Mouse (Mus musculus) central nervous system, embryonic 11.5 days (tissue): ENCODE measurements around the gene Gm40460. TPM values are rescaled to one million over a fixed set of nuclear protein-coding genes. Genes with fewer than 3 reads are reported as not detected.

ENCODE experiments used
- polyA plus RNA-seq: library from polyadenylated mRNA; depleted of rRNA; stranded (reverse); fragments of >200 nt; gene quantifications from 2 replicates; pipeline ENCODE4 v1.2.3, GENCODE M21; 2012; rRNA removed

Gm40460 gene
- not detected in 2 replicates for polyA plus RNA-seq

GRCm38 (mm10) chr7:142240978-142241377, at the start of gene Gm40460:
Gene Gm40460 (minus strand): TSS chr7:142241078.

GRCm38 (mm10) chr7:142274263-142274662, 33.4 kb upstream of the Gm40460 start, which contains the start of gene Gm4559:
Gene Gm4559 (minus strand): TSS chr7:142274363.

DNA sequence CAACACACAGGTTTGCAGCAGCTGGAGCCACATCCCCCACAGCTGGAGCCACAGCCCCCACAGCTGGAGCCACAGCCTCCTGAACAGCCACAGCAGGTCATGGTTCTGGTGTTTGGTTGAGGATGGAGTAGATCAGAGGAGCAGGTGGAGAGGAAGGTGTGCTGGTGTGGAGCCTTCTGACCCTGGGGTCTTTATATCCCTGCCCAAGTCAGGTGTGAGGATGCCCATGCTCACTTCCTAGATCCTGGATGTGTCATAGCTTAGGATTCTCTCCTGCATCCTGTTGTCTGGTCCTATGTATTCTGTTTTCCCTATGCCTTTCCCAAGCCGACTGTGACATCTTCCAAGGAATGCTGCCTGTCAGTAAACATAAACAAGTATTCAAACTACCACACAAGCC, 17.4 kb upstream of the Gm40460 start, which contains the start of gene Gm2431:
Gene Gm2431 (minus strand): TSS at position 101 of the 400 bp plus-strand sequence.

GRCm38 (mm10) chr7:142229871-142230270, 11.0 kb downstream of the Gm40460 start, which contains the start of gene Krtap5-5:
Gene Krtap5-5 (minus strand): TSS chr7:142229971.

GRCm38 (mm10) chr7:142211559-142211958, 29.3 kb downstream of the Gm40460 start, which contains the start of gene Gm7579:
Gene Gm7579 (plus strand): TSS chr7:142211859.

DNA sequence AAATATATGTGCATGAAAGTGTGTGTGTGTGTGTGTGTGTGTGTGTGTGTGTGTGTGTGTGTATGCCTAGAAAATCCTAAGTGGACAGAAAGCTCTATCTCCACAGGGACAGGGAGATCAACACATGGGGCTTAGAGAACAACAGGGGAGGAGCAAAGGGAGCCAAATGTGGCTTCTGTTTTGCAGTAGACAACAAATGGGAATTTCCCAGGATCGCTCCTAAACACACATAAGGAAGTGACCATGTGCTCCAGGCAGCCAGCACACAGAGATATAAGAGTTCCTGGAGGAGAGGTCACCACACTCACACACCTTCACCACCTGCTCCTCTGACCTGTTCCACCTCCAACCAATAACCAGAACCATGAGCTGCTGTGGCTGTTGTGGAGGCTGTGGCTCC, 39.8 kb downstream of the Gm40460 start, which contains the start of gene Krtap5-3:
Gene Krtap5-3 (plus strand): TSS at position 301 of the 400 bp plus-strand sequence.

Other genes starting within 250 kb of the Gm40460 start
- 42.3 and 43.3 TPM in 2 replicates for gene Mob2, start 180.0 kb downstream of the Gm40460 start, polyA plus RNA-seq
- 17.3 and 17.4 TPM in 2 replicates for gene Dusp8, start 145.2 kb downstream of the Gm40460 start, polyA plus RNA-seq
- gene Gm45618, start 120.3 kb downstream of the Gm40460 start, polyA plus RNA-seq, result not detected in 2 replicates
- not detected in 2 replicates for gene Gm39115, start 105.0 kb downstream of the Gm40460 start, polyA plus RNA-seq
- gene Gm45337, start 96.5 kb downstream of the Gm40460 start, polyA plus RNA-seq, result not detected in 2 replicates
- not detected in 2 replicates for gene Gm29735, start 84.0 kb downstream of the Gm40460 start, polyA plus RNA-seq
- gene Gm4553, start 75.3 kb downstream of the Gm40460 start, polyA plus RNA-seq, result not detected in 2 replicates
- gene Krtap5-2, start 65.1 kb downstream of the Gm40460 start, polyA plus RNA-seq, result not detected in 2 replicates
- not detected in 2 replicates for gene Gm10153, start 50.7 kb downstream of the Gm40460 start, polyA plus RNA-seq
- not detected in 2 replicates for gene Krtap5-3, start 39.7 kb downstream of the Gm40460 start, polyA plus RNA-seq
- not detected in 2 replicates for gene Gm7579, start 29.2 kb downstream of the Gm40460 start, polyA plus RNA-seq
- not detected in 2 replicates for gene Krtap5-5, start 11.1 kb downstream of the Gm40460 start, polyA plus RNA-seq
- gene Gm2431, start 17.3 kb upstream of the Gm40460 start, polyA plus RNA-seq, result not detected in 2 replicates
- gene Gm4559, start 33.3 kb upstream of the Gm40460 start, polyA plus RNA-seq, result not detected in 2 replicates
- gene Krtap5-1, start 56.0 kb upstream of the Gm40460 start, polyA plus RNA-seq, result not detected in 2 replicates
- gene Krtap5-4, start 62.5 kb upstream of the Gm40460 start, polyA plus RNA-seq, result not detected in 2 replicates
- 0.32 and 0.62 TPM in 2 replicates for gene Ifitm10, start 132.7 kb upstream of the Gm40460 start, polyA plus RNA-seq
- 42.8 TPM in 1 of 2 replicates, not detected in the other for gene Gm49369, start 141.6 kb upstream of the Gm40460 start, polyA plus RNA-seq
- gene Ctsd, start 147.0 kb upstream of the Gm40460 start, polyA plus RNA-seq, result 73.0 and 126 TPM in 2 replicates
- 0.34 and 0.88 TPM in 2 replicates for gene Syt8, start 193.8 kb upstream of the Gm40460 start, polyA plus RNA-seq
- 3.3 and 5.1 TPM in 2 replicates for gene Tnni2, start 200.7 kb upstream of the Gm40460 start, polyA plus RNA-seq
- gene Lsp1, start 219.7 kb upstream of the Gm40460 start, polyA plus RNA-seq, result 20.5 and 42.6 TPM in 2 replicates